Comparison of ENCODE assay signal across 11 mouse cellular contexts in genomic region chr11:76025080-76025583, GRCm38 (mm10). TPM values are rescaled to one million over a fixed set of nuclear protein-coding genes. Genes with fewer than 3 reads are reported as not detected.
DNase-seq lines count a peak whose midpoint lies in the region; ATAC-seq lines count a peak whose summit lies in the region.
"Had no signal": no experiment of that assay in that cellular context is flagged by ENCODE, and none has a peak within 500 bp of the region (broad histone marks: within the 10 kb centered on the region; RNA-seq: fewer than 3 reads in every experiment).

No protein-coding gene starts in this region.

- no peak overlapping the region for H3K9ac ChIP-seq in kidney, embryonic 15.5 days
- H3K9ac ChIP-seq in embryonic facial prominence, embryonic 13.5 days, result peak overlapping the region; percentile 46; the same call in 1 of the 2 replicates
- no peak overlapping the region for H3K9ac ChIP-seq in limb, embryonic 13.5 days
- H3K9ac ChIP-seq: heart, embryonic 12.5 days; hindbrain, embryonic 15.5 days had no signal

- no peak overlapping the region for H3K27ac ChIP-seq in kidney, embryonic 15.5 days
- no peak overlapping the region for H3K27ac ChIP-seq in embryonic facial prominence, embryonic 13.5 days
- H3K27ac ChIP-seq in limb, embryonic 13.5 days, result no peak overlapping the region
- H3K27ac ChIP-seq: hindbrain, embryonic 15.5 days had no signal

- H3K27me3 ChIP-seq in kidney, embryonic 15.5 days, result peaks cover 5% of the 10 kb centered on the region; the same call in 1 of the 2 replicates
- no peaks in the 10 kb centered on the region for H3K27me3 ChIP-seq in embryonic facial prominence, embryonic 13.5 days
- H3K27me3 ChIP-seq in limb, embryonic 13.5 days, result no peaks in the 10 kb centered on the region

- WGBS in kidney, embryonic 15.5 days, result 81% methylated on average over 7 of the region's 7 CpGs
- 50% methylated on average over 7 of the region's 7 CpGs for WGBS in embryonic facial prominence, embryonic 13.5 days
- 85% methylated on average over 7 of the region's 7 CpGs for WGBS in limb, embryonic 13.5 days

- no peak for DNase-seq in kidney, postnatal 10 days
- DNase-seq in 416B (ENCODE audit: low read depth), result peak; percentile 19
- no peak for DNase-seq in thymus, postnatal 25 days
- DNase-seq in left cerebral cortex, adult 18-20 months (ENCODE audit: low spot score in 2 of 2), result no peak
- DNase-seq in spleen, adult 18-20 months, result no peak
- DNase-seq: kidney, postnatal 4 days had no signal

- 0 out of 2 replicates have a peak overlapping the region, but pooled peaks have one; percentile 88 for H3K4me2 ChIP-seq in kidney, embryonic 15.5 days
- H3K4me2 ChIP-seq in embryonic facial prominence, embryonic 13.5 days, result peak overlapping the region; percentile 80
- peak overlapping the region; percentile 79 for H3K4me2 ChIP-seq in limb, embryonic 13.5 days (replicated peaks)
- H3K4me2 ChIP-seq: heart, embryonic 12.5 days; hindbrain, embryonic 15.5 days had no signal

- H3K4me1 ChIP-seq in kidney, embryonic 15.5 days, result peaks cover 37% of the 10 kb centered on the region
- peaks cover 50% of the 10 kb centered on the region for H3K4me1 ChIP-seq in embryonic facial prominence, embryonic 13.5 days
- H3K4me1 ChIP-seq in limb, embryonic 13.5 days, result peaks cover 44% of the 10 kb centered on the region

- ATAC-seq in kidney, embryonic 15.5 days (replicated peaks; ENCODE audit: low FRiP score), result no peak
- ATAC-seq in embryonic facial prominence, embryonic 13.5 days (ENCODE audit: insufficient number of reproducible peaks, insufficient read depth, low FRiP score, low TSS enrichment, low read depth), result no peak
- no peak for ATAC-seq in limb, embryonic 13.5 days (ENCODE audit: low FRiP score, low read depth)

- H3K36me3 ChIP-seq in kidney, embryonic 15.5 days, result peaks cover 17% of the 10 kb centered on the region
- peaks cover 25% of the 10 kb centered on the region for H3K36me3 ChIP-seq in embryonic facial prominence, embryonic 13.5 days
- H3K36me3 ChIP-seq in limb, embryonic 13.5 days, result peaks cover 26% of the 10 kb centered on the region
- H3K36me3 ChIP-seq: hindbrain, embryonic 15.5 days had no signal

- no peak overlapping the region for H3K4me3 ChIP-seq in kidney, embryonic 15.5 days (replicated peaks)
- H3K4me3 ChIP-seq in embryonic facial prominence, embryonic 13.5 days, result peak overlapping the region; percentile 83
- H3K4me3 ChIP-seq in limb, embryonic 13.5 days, result peak overlapping the region; percentile 83; the same call in 1 of the 2 replicates
- H3K4me3 ChIP-seq: heart, embryonic 12.5 days; hindbrain, embryonic 15.5 days had no signal

- no peaks in the 10 kb centered on the region for H3K9me3 ChIP-seq in kidney, embryonic 15.5 days (replicated peaks)
- H3K9me3 ChIP-seq in embryonic facial prominence, embryonic 13.5 days, result no peaks in the 10 kb centered on the region
- no peaks in the 10 kb centered on the region for H3K9me3 ChIP-seq in limb, embryonic 13.5 days
- H3K9me3 ChIP-seq: heart, embryonic 12.5 days; hindbrain, embryonic 15.5 days had no signal

RNA-seq across cellular contexts. Expression of gene Rflnb, which starts 2.5 kb away (rescaled TPM):
- 27.7 and 30.6 TPM in 2 replicates for polyA plus RNA-seq in kidney, embryonic 15.5 days (2015; fragmentation: Nextera tagmentation; extraction: Ambion mirVana)
- 54.0 and 55.8 TPM in 2 replicates for polyA plus RNA-seq in embryonic facial prominence, embryonic 13.5 days (2015; fragmentation: Nextera tagmentation; extraction: Ambion mirVana)
- 51.3 and 52.1 TPM in 2 replicates for polyA plus RNA-seq in limb, embryonic 13.5 days (2015; fragmentation: Nextera tagmentation; extraction: Ambion mirVana)
- total RNA-seq in left cerebral cortex, adult 18-20 months (2021), result 1 to 10 TPM; 7.9 to 8.4 TPM

RNA-seq across cellular contexts. Expression of gene 1700016K19Rik, which starts 25.4 kb away (rescaled TPM):
- polyA plus RNA-seq in kidney, embryonic 15.5 days (2015; fragmentation: Nextera tagmentation; extraction: Ambion mirVana), result 0.40 TPM in 1 of 2 replicates, not detected in the other
- 0.76 and 0.88 TPM in 2 replicates for polyA plus RNA-seq in embryonic facial prominence, embryonic 13.5 days (2015; fragmentation: Nextera tagmentation; extraction: Ambion mirVana)
- polyA plus RNA-seq in limb, embryonic 13.5 days (2015; fragmentation: Nextera tagmentation; extraction: Ambion mirVana), result 0.22 and 0.64 TPM in 2 replicates
- total RNA-seq in left cerebral cortex, adult 18-20 months (2021), result 1 to 10 TPM; 2.3 to 4.8 TPM
